Mouse (Mus musculus) layer of hippocampus, adult 8-10 months (tissue): ENCODE results near the gene Ankrd12. TPM values are rescaled to one million over a fixed set of nuclear protein-coding genes. Genes with fewer than 3 reads are reported as not detected.

ENCODE experiments used
- DNase-seq, 2 experiments: peaks; one replicate each; pipeline ENCODE4 v3.0.0; 2022; ENCODE audit warnings: low spot score in 2 of 2
- total RNA-seq, 4 experiments: library from RNA; stranded (reverse); gene quantifications; 2 replicates each; pipeline ENCODE4 v1.2.4; 2022

The Ankrd12 gene
- total RNA-seq = 100 to 1,000 TPM; 198 to 247 (median 235) TPM

DNA sequence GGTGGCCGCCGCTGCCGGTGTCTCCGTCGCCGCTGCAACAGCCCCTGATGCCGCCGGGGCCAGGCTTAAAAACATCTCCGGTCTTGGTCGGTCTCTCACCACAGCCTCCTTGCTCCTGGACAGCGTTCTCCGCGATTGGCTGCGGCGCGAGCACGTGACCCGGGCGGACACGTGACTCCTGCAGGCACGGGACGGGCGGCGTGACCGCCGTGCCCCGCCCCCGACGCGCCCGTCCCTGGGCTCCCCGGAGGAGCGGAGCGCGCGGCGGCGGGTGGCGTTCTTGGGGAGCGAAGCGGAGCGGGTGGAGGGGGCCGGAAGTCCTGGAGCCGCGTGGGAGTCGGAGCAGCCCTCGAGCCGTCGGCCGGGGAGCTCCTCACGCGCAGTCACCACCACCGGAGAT is at the start of gene Ankrd12:
TSS of gene Ankrd12 (minus strand) at position 156 of the 400 bp plus-strand sequence.
- DNase-seq = peak; percentile 93 to 95

DNA sequence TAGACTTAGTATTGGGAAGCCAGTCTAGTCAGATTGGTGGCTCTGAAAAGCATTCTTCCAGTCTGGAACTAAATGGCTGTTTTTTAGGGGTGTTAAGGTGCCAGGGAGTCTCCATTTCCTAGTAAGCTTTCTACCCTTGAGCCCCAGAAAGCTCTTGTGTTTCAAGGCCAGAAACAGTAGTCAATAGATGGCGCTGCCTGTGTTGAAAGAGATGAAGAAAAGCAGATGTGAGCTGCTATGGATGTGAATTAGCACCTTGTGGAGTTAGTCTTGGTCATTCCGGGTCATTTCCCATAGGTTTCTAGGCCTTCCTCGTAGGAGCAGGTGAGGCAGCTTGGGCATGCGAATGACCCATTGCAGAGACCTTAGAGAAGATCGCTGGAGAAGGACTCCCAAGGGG is 48.3 kb upstream of the Ankrd12 start:
- DNase-seq = no peak

DNA sequence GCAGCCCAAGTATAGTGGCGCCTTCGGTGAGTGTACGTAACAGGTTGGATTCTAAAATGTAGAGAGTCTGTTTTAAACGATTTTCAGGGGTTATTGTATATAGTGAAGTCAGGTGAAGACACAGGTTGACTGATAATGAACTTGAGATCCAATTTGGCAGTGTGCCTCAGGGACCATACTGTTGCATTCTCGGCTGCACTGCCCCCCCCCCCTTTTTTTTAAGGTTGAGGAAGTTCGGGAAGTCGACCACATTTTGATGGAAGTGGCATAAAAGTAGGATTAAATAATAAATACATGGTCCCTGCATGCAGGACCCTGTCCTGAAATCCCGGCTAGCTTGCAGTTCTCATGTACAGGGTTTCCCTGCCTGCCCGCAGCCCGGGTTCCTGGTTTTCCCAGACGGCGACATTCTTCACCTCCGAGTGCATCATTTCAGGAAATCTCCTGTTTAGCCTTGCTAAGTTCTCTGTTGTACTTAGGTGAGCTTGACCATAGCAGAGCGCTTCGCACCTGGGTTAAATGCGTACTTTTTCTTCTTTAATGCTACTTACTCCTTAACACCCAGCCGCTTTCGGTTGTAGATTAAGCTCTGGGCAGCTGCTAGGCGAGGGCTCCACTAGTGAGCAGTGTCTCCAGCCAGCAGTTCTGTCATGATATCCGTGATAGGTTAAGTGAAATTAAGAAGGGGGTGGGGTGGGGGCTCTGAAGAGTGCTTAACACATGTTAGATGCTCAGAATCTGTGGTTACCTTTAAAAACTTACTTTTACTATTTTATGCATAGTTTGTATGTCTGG is 47.1 kb upstream of the Ankrd12 start:
- DNase-seq = no peak

DNA sequence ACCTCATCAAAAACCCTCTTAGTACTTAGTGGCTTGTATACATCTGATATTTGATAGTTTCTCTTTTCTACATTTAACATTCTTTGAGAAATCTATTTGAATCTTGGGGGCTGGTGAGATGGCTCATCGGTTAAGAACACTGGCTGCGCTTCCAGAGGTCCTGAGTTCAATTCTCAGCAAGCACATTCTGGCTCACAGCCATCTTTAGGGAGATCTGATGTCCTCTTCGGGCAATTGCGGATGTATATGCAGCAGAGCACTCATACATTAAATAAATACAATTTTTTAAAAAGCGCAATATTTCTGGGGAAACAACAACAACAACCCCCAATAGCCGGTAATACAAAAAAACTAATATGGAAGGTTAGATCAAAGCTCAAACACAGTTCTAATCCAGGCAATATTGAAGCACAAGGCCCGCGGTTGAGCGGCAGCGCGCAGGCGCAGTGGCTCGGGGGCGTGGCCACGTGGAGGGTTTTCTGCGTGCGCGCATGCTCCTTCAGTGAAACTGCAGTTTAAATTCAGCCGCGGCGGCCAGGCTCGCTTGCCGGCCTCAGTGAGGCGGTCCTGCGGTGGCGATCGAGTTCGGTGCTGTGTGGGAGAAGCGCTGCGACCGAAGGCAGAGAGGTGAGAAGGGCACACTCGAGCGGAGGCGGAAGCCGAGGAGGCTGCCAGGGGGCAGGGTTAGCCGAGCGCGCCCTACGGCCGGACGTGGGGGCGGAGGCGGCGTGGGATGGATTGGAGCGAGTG is 46.4 kb upstream of the Ankrd12 start, which contains the start of gene Ddx11:
TSS of gene Ddx11 (plus strand) at position 455 of the 750 bp plus-strand sequence.
- DNase-seq = peak; percentile 77 to 90

DNA sequence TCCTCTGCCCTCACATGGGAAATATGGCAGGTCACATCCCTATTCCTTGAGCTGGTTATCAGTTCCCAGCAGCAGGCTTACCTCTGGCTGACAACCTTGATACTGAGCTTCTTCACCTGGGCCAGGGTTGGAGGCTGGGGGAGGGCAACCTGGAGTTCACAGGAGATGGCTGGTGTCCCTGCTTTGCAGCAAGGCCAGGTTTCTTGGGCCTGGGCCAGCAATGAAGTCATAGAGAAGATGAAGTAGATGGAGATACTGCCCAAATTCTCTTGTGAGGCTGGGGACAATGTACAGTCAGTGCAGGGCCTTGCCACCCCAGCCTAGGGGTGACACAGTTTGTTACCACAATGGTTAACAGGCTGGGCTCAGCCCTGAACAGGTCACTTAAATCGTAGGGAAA is 43.8 kb upstream of the Ankrd12 start:
- no peak for DNase-seq

DNA sequence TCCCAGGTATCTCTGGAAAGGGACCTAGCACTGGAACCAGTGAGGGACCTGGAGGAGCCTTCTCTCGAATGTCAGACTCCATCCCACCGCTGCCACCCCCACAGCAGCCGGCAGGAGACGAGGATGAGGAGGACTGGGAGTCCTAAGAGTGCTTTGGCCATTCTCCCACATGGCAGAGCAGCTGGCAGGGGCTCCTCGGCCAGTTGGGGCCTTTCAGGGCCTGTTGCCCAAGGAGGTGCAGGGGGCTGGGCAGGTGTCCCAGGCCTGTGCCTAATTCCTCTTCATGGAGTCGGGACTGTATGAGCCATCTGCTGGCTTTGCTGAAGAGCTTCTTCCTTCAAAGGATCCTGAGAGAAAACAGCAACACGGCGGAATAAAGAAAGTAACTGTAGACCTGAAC is 42.1 kb upstream of the Ankrd12 start:
- DNase-seq = no peak

DNA sequence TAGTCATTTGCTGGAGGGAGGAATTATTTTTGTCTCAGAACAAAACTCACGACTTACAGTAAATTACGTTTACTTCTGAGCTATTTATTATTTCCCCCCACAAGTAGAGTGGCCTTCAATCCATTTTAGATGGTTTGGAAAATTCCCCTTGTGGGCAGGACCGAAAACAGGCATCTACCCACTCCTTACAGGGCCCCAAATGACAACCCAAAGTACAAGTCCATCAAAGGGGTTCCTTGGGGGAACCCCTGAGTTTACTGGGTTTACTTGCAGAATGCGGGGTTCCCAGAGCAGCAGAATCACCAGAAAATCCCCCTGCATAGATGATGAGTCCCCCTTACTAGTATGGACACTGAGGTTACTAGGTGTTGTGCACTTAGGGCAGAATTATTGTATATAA is 35.3 kb upstream of the Ankrd12 start:
- DNase-seq = no peak

DNA sequence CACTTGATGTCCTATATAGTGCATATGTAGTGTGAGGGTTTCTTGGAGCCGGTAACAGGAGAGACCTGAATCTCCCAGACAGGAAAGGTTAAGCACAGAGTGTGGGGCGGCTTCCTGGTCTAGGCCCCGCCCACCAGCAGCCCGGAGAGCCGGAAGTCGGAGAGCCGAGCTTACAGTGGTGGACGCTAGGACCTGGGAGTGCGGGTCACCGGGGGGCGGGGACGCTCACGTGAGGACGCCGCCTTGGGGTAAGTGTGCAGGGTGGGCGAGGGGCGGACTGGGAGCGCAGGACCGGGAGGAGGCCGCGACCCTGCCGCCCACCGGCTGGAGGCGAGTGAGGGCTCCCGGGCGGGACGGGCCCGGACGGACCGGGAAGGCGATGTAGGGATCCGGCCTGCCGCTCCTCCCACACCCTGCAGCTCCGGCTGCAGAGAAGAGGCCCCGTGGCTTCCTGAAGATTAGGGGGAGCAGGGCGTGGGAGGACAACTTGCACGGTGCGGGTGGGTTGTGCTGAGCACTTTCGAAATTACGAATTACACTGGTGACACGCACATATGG is 34.6 kb upstream of the Ankrd12 start, which contains the start of gene Washc1:
TSS of gene Washc1 (plus strand) at position 144 of the 558 bp plus-strand sequence.
- peak; percentile 79 to 85 for DNase-seq

DNA sequence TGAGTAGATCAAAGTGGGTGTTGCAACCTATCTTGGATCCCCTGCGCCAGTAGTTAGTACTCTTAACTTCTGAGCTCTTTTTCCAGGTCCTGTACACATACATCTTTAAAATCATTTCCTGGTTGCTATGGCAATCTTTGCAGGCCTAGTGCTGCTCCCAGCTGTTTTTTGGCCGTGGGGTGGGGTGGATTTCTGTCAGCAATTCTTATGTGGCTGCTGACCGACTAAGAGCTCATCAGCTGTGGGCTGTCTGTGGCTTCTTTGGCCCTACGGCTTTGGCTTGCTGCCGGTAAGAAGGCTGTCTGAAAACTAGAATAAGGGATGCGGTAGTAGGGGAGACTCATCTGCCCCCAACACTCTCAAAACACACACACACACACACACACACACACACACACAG is 33.9 kb upstream of the Ankrd12 start:
- DNase-seq = no peak

DNA sequence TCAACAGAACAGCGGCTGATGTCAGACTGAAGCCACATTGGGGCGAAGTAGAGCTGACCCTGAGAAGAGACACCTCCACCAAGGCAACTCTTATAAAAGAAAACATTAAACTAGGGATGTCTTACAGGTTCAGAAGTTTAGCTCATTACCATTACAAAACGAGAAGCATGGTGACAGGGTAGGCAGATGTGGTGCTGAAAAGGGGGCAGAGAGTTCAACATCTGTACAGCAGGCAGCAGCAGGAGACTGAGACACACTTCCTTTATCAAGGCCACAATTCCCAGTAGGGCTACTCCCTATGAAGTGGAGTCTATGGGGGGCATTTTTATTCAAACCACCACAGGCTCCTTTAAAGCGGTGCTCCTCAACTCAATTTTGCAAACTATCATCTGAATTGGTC is 31.3 kb upstream of the Ankrd12 start:
- no peak for DNase-seq

DNA sequence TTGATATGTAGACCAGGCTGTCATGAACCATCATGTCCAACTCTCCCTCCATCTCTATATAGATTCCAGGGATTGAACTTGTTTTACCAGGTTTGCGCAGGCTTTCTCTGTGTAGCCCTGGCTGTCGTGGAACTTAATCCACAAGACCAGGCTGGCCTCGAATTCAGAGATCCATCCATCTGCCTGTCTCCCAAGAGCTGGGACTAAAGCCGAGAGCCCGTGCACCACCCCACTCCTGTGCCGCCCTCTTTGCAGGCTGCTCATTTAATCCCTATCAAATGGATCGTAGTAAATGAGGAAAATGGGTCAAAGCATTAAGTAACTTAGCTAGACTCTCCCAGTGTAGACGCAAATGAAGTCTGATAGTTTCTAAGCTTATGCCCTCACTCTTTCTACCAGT is 30.6 kb upstream of the Ankrd12 start:
- DNase-seq = no peak

DNA sequence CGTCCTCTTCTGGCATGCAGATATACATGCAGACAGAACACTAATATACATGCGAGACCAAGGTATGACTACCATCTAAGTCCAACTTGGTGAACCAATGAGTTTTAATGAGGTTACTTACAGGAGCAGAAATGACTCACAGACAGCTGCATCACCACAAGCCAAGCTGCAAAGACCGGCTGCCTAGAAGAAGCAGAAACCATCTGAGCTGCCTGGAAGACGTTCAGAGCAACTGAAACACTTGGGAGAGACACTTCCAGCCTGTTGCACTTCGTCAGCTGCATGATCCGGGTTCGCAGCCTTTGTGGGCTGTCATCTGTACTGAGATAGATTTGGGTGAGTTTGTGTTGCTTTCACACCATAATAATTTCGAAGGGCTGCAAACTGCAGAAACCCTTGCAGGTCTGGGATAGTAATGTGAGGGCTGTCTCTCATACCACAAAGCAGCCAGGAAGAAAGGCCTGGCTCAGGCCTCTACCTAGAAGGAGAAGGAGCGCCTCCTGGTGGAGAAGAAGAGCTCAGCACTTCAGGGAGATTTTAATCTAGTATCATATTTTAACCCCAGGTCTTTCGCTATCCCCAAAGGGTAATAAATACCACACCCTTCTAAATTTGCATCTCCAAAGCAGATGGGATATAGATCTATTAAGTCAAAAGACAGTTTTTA is 29.8 kb upstream of the Ankrd12 start:
- peak in 1 of 2 experiments; percentile 51 for DNase-seq

DNA sequence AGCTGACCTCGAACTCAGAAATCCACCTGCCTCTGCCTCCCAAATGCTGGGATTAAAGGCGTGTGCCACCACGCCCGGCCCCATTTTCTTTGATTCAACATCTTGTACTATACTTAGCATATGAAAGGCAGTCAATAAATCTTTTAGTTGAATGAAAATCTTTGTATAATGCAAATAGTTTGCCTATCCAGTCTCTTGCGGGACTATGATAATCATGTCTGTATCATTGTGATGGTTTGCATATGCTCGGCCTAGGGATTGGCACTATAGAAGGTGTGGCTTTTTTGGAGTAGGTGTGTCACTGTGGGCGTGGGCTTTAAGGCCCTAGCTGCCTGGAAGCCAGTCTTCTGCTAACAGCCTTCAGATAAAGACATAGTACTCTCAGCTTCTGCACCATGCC is 27.2 kb upstream of the Ankrd12 start:
- DNase-seq = no peak

DNA sequence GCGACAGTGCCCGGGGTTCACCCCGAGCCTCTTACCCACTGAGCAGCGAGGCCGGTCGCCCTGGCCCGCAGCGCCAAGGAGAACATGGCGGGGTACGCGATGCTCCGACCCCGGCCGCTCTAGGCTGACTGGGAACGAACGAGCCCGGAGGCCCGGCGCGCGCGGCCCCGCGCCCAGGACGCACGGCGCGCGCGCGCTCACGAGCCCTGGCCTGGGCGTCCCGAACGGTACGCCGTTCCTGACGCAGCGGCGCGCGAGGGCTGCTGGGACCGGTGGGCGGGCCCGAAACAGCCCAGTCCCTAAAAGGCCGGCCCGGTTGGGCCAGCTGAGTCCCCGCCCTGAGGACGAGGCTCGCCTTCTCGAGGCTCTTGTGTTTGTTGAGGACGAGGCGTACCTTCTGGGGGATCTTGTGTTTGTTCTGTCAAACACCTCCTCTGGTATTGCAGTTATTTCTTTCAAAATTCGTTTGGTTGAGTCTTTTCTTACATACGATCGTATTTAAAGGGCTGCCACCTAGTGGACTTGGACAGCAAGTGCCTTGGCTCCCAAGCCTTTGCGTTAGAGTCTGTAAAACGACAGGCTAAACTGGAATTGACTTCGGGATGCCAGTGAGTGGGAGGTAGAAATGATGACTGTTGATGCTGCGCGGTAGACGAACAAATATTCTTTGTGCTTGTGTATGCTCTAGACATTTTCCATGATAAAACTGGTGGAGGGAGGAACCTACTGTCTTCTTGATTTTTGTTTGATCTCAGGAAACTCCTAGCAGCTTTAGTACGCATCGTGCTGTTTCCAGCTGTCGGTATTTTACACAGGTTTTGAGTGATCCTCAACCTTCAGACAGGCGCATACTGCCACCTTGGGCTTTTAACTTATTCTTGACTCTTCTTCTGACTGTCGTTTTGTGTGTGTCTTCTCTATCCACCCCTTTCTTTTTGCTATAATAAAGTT is 24.8 kb upstream of the Ankrd12 start, which contains the start of gene Ndufv2:
TSS of gene Ndufv2 (minus strand) at position 180 of the 951 bp plus-strand sequence.
- peak; percentile 80 to 86 for DNase-seq

DNA sequence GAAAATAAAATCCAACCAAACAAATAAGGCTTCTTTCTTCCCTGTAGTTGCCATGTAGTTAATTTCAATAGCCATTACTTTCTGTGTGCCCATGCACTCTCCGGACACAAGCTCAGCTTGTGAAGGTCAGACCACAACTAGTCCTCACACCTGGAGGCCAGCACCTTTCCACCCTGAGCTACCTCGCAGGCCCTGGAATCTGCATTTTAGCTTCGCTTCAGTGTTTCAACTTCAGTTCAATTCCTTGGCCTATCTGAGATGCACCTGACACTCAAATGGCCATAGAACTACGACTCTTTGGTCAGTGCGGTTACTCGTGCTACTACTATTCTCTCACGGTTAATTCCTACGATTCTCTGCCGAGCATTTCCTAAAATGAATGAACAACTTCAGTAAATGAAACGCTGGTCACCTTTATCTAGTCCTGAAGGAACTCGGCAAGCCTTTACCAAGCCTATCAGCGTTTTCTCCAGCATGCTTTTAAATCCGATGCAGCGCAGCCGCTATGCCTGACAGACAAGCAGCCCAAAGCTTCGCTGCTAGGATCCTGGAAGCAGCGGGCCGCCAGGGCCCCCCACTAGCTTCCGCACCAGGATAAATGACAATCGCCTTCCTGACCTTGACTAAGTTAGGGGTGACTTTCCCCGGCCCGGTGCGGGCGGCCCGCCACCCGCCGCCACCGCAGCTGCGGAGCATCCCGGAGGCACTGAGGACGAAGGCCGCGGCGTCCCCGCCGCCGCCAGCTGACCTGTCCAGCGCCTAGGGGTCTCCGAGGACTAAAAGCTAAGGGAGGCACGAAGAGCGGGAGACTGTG is 23.9 kb upstream of the Ankrd12 start:
- no peak for DNase-seq

DNA sequence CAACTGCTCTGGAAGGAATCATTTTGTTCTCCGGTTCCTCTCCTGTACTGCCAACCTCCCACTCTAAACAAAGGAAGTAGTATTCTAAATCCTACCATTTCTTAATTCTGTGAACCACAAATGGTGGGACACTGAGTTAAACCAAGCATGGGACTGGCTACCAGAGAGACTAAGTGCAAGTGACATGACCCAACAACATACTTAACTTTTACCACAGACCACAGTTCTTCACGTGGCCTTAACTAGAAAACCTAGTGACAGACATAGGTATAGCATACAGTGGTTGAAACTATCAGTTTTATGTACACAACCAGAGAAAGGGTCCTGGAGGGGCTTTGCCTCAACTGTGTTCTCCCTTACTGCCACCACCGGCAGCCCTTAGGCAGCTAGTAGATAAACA is 15.8 kb upstream of the Ankrd12 start:
- DNase-seq = no peak

DNA sequence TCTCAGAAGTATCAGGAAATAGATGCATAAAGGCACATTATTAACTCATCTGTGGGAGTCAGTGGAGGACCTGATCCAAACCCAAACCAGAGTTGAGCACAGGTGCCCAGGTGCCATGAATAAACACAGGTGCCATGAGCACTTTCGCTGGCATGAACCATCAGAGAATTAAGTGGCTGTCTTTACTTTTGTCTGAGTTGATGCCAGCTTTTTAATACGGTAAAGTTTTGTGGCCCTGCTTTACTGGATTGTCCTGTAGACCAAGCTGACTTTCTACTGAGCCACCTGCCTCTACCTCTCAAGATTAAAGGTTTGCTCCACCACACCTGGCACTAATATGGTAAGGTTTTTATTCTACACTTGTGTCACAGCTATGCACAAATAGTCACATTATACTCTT is 15.2 kb upstream of the Ankrd12 start:
- DNase-seq = no peak

DNA sequence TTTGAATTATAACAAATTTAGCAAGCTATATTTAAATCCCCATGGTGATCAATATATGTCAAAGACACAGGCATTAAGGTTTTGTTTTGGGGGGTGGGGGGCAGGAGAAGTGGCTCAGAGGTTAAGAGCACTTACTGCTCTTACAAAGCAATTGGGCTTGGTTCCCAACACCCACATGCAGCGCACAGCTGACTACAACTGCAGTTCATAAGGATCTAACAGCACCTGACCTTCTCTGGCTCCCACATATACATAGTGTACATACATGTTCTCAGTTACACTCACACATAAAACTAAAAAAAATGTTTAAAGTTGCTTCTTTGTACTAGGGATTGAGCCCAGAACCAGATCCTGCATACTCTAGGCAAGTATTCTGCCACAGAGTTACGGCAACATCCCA is 14.5 kb upstream of the Ankrd12 start:
- DNase-seq = no peak

DNA sequence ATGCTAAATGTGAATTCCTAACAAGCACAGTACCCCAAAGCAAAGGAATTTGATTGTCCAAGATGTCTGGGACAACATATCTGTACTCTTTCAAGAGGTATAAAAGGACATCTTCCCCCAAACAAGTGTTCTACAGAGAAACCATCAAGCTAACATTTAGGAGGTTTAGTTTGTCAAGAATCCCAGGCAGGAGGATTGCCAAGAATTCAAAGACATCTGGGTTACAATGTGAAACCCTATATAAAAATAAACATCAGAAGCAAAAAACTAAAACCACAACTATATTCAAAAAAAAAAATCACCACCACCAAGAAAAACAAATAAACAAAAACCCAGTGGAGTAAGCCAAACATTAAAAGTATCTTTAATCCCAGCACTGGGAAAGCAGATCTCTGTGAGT is 13.4 kb upstream of the Ankrd12 start:
- DNase-seq = no peak

DNA sequence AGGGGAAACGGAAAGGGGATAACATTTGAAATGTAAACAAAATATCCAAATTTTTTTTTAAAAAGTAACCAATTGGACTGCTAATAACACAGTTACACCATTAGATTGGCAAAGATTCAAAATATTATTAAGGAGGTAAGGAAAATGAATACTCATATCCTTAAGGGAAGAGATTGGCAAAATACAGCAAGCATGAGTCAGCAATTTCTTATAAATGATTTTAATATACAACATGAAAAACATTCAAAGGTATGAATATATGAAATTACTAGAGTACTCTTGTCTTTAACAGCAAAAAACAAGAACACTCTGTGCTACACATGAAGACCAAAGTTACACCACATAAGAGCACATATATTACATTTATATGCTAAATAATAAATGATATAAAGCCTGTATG is 8.1 kb upstream of the Ankrd12 start:
- DNase-seq = no peak
